Mouse (Mus musculus) ovary, adult 18-20 months (tissue): ENCODE measurements around the gene Ap1g2.

Source experiments
- DNase-seq: peaks from one replicate; pipeline ENCODE4 v3.0.0; 2022; ENCODE audit warnings: low spot score, mixed read lengths

The Ap1g2 gene

GRCm38 (mm10) chr14:55089199-55089947 lies 17.0 kb downstream of the Ap1g2 start:
- DNase-seq = no peak

- DNase-seq = no peak
Observed at GRCm38 (mm10) chr14:55086009-55086514, 20.3 kb downstream of the Ap1g2 start.

- peak; percentile 47 for DNase-seq
Observed at GRCm38 (mm10) chr14:55085324-55086008, 20.9 kb downstream of the Ap1g2 start.

- no peak for DNase-seq
Observed at GRCm38 (mm10) chr14:55083481-55083880, 22.9 kb downstream of the Ap1g2 start.

- DNase-seq = no peak
Observed at GRCm38 (mm10) chr14:55081105-55081504, 25.3 kb downstream of the Ap1g2 start.

GRCm38 (mm10) chr14:55079214-55079970 lies 27.0 kb downstream of the Ap1g2 start:
- DNase-seq = no peak

- no peak for DNase-seq
Observed at GRCm38 (mm10) chr14:55078366-55078989, 27.9 kb downstream of the Ap1g2 start.

- DNase-seq = no peak
Observed at GRCm38 (mm10) chr14:55077481-55078365, 28.7 kb downstream of the Ap1g2 start.

- no peak for DNase-seq
Observed at GRCm38 (mm10) chr14:55076956-55077355, 29.4 kb downstream of the Ap1g2 start.

GRCm38 (mm10) chr14:55076224-55076623 lies 30.2 kb downstream of the Ap1g2 start:
- no peak for DNase-seq

GRCm38 (mm10) chr14:55074416-55074815 lies 32.0 kb downstream of the Ap1g2 start:
- no peak for DNase-seq

- no peak for DNase-seq
Observed at GRCm38 (mm10) chr14:55071756-55072155, 34.6 kb downstream of the Ap1g2 start.

GRCm38 (mm10) chr14:55066042-55066441 lies 40.4 kb downstream of the Ap1g2 start:
- DNase-seq = no peak

- no peak for DNase-seq
Observed at GRCm38 (mm10) chr14:55065391-55065790, 41.0 kb downstream of the Ap1g2 start.

- no peak for DNase-seq
Observed at GRCm38 (mm10) chr14:55064481-55065370, 41.7 kb downstream of the Ap1g2 start.

- DNase-seq = no peak
Observed at GRCm38 (mm10) chr14:55063581-55064381, 42.6 kb downstream of the Ap1g2 start.

GRCm38 (mm10) chr14:55063117-55063516 lies 43.3 kb downstream of the Ap1g2 start:
- DNase-seq = no peak

GRCm38 (mm10) chr14:55062626-55063025 lies 43.8 kb downstream of the Ap1g2 start:
- no peak for DNase-seq

- DNase-seq = no peak
Observed at GRCm38 (mm10) chr14:55061845-55062244, 44.5 kb downstream of the Ap1g2 start.
